Mouse (Mus musculus): ENCODE results near the gene Cog1.

The Cog1 gene

GRCm38 (mm10) chr11:113699643-113700042, 50.7 kb downstream of the Cog1 start:
- DNase-seq (ENCODE audit: low spot score in 2 of 2), result no peak

GRCm38 (mm10) chr11:113703758-113704157, 54.8 kb downstream of the Cog1 start:
- DNase-seq (ENCODE audit: low spot score in 2 of 2), result peak; percentile 79 to 87

- no peak for DNase-seq (ENCODE audit: low spot score in 2 of 2)
These were observed 57.1 kb downstream of the Cog1 start for GRCm38 (mm10) chr11:113705966-113706652.

GRCm38 (mm10) chr11:113708629-113709213, 59.8 kb downstream of the Cog1 start:
- no peak for DNase-seq (ENCODE audit: low spot score in 2 of 2)

- no peak for DNase-seq (ENCODE audit: low spot score in 2 of 2)
These were observed 60.3 kb downstream of the Cog1 start for GRCm38 (mm10) chr11:113709272-113709671.

- DNase-seq (ENCODE audit: low spot score in 2 of 2), result no peak
These were observed 60.8 kb downstream of the Cog1 start, which contains the start of gene Cpsf4l for GRCm38 (mm10) chr11:113709731-113710256. Cpsf4l (minus strand) TSS chr11:113710017.

- no peak for DNase-seq (ENCODE audit: low spot score in 2 of 2)
These were observed 61.3 kb downstream of the Cog1 start for GRCm38 (mm10) chr11:113710257-113710777.

GRCm38 (mm10) chr11:113711061-113711460, 62.1 kb downstream of the Cog1 start:
- DNase-seq (ENCODE audit: low spot score in 2 of 2), result no peak

- DNase-seq (ENCODE audit: low spot score in 2 of 2), result no peak
These were observed 66.2 kb downstream of the Cog1 start for GRCm38 (mm10) chr11:113715078-113715674.

- DNase-seq (ENCODE audit: low spot score in 2 of 2), result no peak
These were observed 67.2 kb downstream of the Cog1 start for GRCm38 (mm10) chr11:113716132-113716531.

All from frontal cortex, postnatal 36 days (tissue).